Mouse (Mus musculus): ENCODE measurements at regions not wholly inside any gene's neighbourhood (a gene's known extent, or its start where the extent isn't known, plus 50 kb on each side); places are given as distances from the start of the nearest gene placed in this dataset.
A peak's percentile ranks its signal among the peaks of the same experiment; 100 is the strongest.

GRCm38 (mm10) chr1:31337087-31337486, 114.4 kb downstream of the Pih1d3 start:
- peak; percentile 12 to 40 for DNase-seq

GRCm38 (mm10) chr1:31363971-31364370, 141.3 kb downstream of the Pih1d3 start:
- DNase-seq = no peak

- DNase-seq = no peak
Measured at GRCm38 (mm10) chr1:31377324-31377723, 154.7 kb downstream of the Pih1d3 start.

- DNase-seq = peak; percentile 4 to 27
Measured at GRCm38 (mm10) chr1:31379032-31379431, 156.4 kb downstream of the Pih1d3 start.

GRCm38 (mm10) chr1:31380312-31380711, 157.7 kb downstream of the Pih1d3 start:
- no peak for DNase-seq

GRCm38 (mm10) chr1:31382192-31382591, 159.6 kb downstream of the Pih1d3 start:
- no peak for DNase-seq

All from cerebellum, postnatal 14 days (tissue).